Mouse (Mus musculus): ENCODE data around the gene Gsdma2.

- TF ChIP-seq POLR2A (IDR thresholded peaks at IDR 0.05; ENCODE audit: borderline replicate concordance, extremely low read depth, insufficient read depth, insufficient read length, poor library complexity, severe bottlenecking) (no peak), CTCF (IDR thresholded peaks at IDR 0.05; ENCODE audit: borderline replicate concordance, extremely low read depth, insufficient read depth, insufficient read length) (no peak)
These were observed 25.9 kb downstream of the Gsdma2 start for GRCm38 (mm10) chr11:98672482-98672881.
